Mouse (Mus musculus): ENCODE results near the gene Ntn3. TPM values are rescaled to one million over a fixed set of nuclear protein-coding genes. Genes with fewer than 3 reads are reported as not detected.
A peak's percentile ranks its signal among the peaks of the same experiment; 100 is the strongest.

The Ntn3 gene
- total RNA-seq, 4 experiments from 2014 or later, result 1.7 to 4.2 (median 2.9) TPM

GRCm38 (mm10) chr17:24210591-24210990, 1.3 kb upstream of the Ntn3 start:
- no peak for DNase-seq

GRCm38 (mm10) chr17:24209916-24210240, 547 bp upstream of the Ntn3 start:
- no peak for DNase-seq

- DNase-seq, result no peak
Measured at GRCm38 (mm10) chr17:24208641-24209042, 689 bp downstream of the Ntn3 start.

- no peak for DNase-seq
Measured at GRCm38 (mm10) chr17:24207768-24208640, 1.3 kb downstream of the Ntn3 start.

- peak; percentile 41 for DNase-seq
Measured at GRCm38 (mm10) chr17:24206451-24207351, 2.6 kb downstream of the Ntn3 start.

GRCm38 (mm10) chr17:24205908-24206361, 3.4 kb downstream of the Ntn3 start:
- DNase-seq, result no peak

GRCm38 (mm10) chr17:24205284-24205888, 3.9 kb downstream of the Ntn3 start, which contains the start of gene Tbc1d24:
Gene Tbc1d24, minus strand, starts transcription at chr17:24205562.
- peak; percentile 92 for DNase-seq

- DNase-seq, result no peak
Measured at GRCm38 (mm10) chr17:24204846-24205245, 4.5 kb downstream of the Ntn3 start.

- no peak for DNase-seq
Measured at GRCm38 (mm10) chr17:24203611-24204534, 5.5 kb downstream of the Ntn3 start.

- DNase-seq, result no peak
Measured at GRCm38 (mm10) chr17:24203068-24203467, 6.3 kb downstream of the Ntn3 start.

- DNase-seq, result no peak
Measured at GRCm38 (mm10) chr17:24201092-24201491, 8.2 kb downstream of the Ntn3 start.

GRCm38 (mm10) chr17:24199741-24200140, 9.6 kb downstream of the Ntn3 start:
- DNase-seq, result no peak

GRCm38 (mm10) chr17:24199252-24199651, 10.1 kb downstream of the Ntn3 start:
- DNase-seq, result no peak

- no peak for DNase-seq
Measured at GRCm38 (mm10) chr17:24197032-24197824, 12.1 kb downstream of the Ntn3 start.

- no peak for DNase-seq
Measured at GRCm38 (mm10) chr17:24195349-24195748, 14.0 kb downstream of the Ntn3 start.

GRCm38 (mm10) chr17:24193769-24194168, 15.6 kb downstream of the Ntn3 start:
- DNase-seq, result no peak

- no peak for DNase-seq
Measured at GRCm38 (mm10) chr17:24193268-24193667, 16.1 kb downstream of the Ntn3 start.

- no peak for DNase-seq
Measured at GRCm38 (mm10) chr17:24192848-24193247, 16.5 kb downstream of the Ntn3 start.

GRCm38 (mm10) chr17:24191481-24191880, 17.9 kb downstream of the Ntn3 start:
- no peak for DNase-seq

GRCm38 (mm10) chr17:24190934-24191333, 18.4 kb downstream of the Ntn3 start:
- no peak for DNase-seq

GRCm38 (mm10) chr17:24174259-24174658, 35.1 kb downstream of the Ntn3 start:
- DNase-seq, result no peak
